Mouse (Mus musculus) neural tube, embryonic 14.5 days (tissue): ENCODE data around the gene Pcolce2. TPM values are rescaled to one million over a fixed set of nuclear protein-coding genes. Genes with fewer than 3 reads are reported as not detected.
"Not testable (repeated sequence)": the region's sequence is repeated elsewhere in the genome, so short reads cannot be mapped to it uniquely, and the experiment has no call there.

ENCODE experiments used
- ATAC-seq: fragments of 200-750 bp; cut with Nextera tagmentation; 2 replicates; pipeline ENCODE4 v1.8.0; 2017; ENCODE audit warnings: low read depth, mild to moderate bottlenecking, moderate TSS enrichment, moderate library complexity
- H3K27ac ChIP-seq: fragments of 300-500 bp; sonication (generic); 2 replicates; pipeline ENCODE4 v1.5.1; 2014; ENCODE audit warnings: low read depth, mild to moderate bottlenecking, control low read depth, low read length, moderate library complexity, mixed read lengths
- H3K27me3 ChIP-seq: fragments of 300-500 bp; sonication (generic); 2 replicates; pipeline ENCODE4 v1.6.1; 2014; ENCODE audit warnings: low read length; ENCODE audit not compliant: control insufficient read depth, insufficient read depth
- H3K36me3 ChIP-seq: fragments of 300-500 bp; sonication (generic); 2 replicates; pipeline ENCODE4 v1.6.1; 2014; ENCODE audit warnings: low read length, mixed read lengths; ENCODE audit not compliant: control insufficient read depth, insufficient read depth
- H3K4me1 ChIP-seq: fragments of 300-500 bp; sonication (generic); 2 replicates; pipeline ENCODE4 v1.6.1; 2014; ENCODE audit warnings: low read length; ENCODE audit not compliant: control insufficient read depth, insufficient read depth
- H3K4me2 ChIP-seq: fragments of 300-500 bp; sonication (generic); 2 replicates; pipeline ENCODE4 v1.6.1; 2014; ENCODE audit warnings: mild to moderate bottlenecking, low read depth, low read length, control low read depth
- H3K4me3 ChIP-seq: fragments of 300-500 bp; sonication (generic); 2 replicates; pipeline ENCODE4 v1.5.1; 2014; ENCODE audit warnings: low read depth, low read length, control low read depth, mixed read lengths
- H3K9ac ChIP-seq: fragments of 300-500 bp; sonication (generic); replicated peaks from 2 replicates; pipeline ENCODE4 v1.6.1; 2014; ENCODE audit warnings: low read depth, mild to moderate bottlenecking, control low read depth, low read length, mixed read lengths
- H3K9me3 ChIP-seq: fragments of 300-500 bp; sonication (generic); 2 replicates; pipeline ENCODE4 v1.6.1; 2016; ENCODE audit warnings: low read length; ENCODE audit not compliant: control insufficient read depth
- WGBS: fragments of 180-500 bp; shearing (Covaris S2); extraction: QIAGEN DNeasy Blood & Tissue Kit; methylation state at CpG from one replicate; pipeline ENCODE4 v1.1.7; 2014; 5-methylcytosine and 5-hydroxymethylcytosine counted together
- polyA plus RNA-seq: library from polyadenylated mRNA; unstranded; fragments of >200 nt; fragmentation: Nextera tagmentation; extraction: Ambion mirVana; gene quantifications from 2 replicates; pipeline ENCODE4 v1.2.1, GENCODE M21; 2014

Gene Pcolce2
- polyA plus RNA-seq, 1 experiment from 2014 or later, result 1.7 TPM

GRCm38 (mm10) chr9:95607196-95607595 is 30.2 kb upstream of the Pcolce2 start:
- Histone ChIP-seq H3K27me3 (no peaks in the 10 kb centered on the region), H3K4me1 (no peaks in the 10 kb centered on the region), H3K36me3 (no peaks in the 10 kb centered on the region), H3K9me3 (no peaks in the 10 kb centered on the region), H3K4me3 (no peak overlapping the region), H3K27ac (no peak overlapping the region), H3K9ac (no peak overlapping the region), H3K4me2 (no peak overlapping the region)
- WGBS, result 64% methylated on average over 5 of the region's 5 CpGs
- no peak for ATAC-seq

DNA sequence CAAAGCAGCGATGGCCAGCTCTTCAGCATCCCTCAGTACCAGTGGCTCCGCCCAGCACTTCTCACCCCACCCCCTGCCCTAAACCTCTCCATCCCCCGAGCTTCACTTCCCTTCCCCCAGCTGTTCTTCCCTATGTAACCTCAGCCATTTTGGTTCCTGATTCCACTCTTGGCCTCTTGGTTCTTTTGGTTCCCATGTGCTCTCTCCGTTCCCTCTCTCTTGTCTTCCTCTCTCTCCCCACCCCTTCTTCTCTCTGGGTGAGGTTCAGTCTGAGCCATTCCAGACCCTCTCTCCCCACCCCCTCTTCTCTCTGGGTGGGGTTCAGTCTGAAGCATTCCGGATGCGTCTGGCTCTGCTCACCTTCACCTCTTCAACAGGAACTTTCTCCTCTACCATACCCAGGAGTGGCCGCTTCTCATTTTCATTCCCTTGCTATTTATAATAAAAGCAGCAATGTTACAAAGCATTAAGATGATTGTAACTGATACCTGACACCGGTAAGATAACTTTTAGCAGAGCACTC is 25.1 kb upstream of the Pcolce2 start:
- Histone ChIP-seq H3K4me2 (no peak overlapping the region), H3K36me3 (no peaks in the 10 kb centered on the region), H3K9me3 (no peaks in the 10 kb centered on the region), H3K9ac (no peak overlapping the region), H3K4me3 (no peak overlapping the region), H3K27me3 (no peaks in the 10 kb centered on the region), H3K27ac (no peak overlapping the region), H3K4me1 (no peaks in the 10 kb centered on the region)
- ATAC-seq, result no peak
- 86% methylated on average over 8 of the region's 8 CpGs for WGBS

DNA sequence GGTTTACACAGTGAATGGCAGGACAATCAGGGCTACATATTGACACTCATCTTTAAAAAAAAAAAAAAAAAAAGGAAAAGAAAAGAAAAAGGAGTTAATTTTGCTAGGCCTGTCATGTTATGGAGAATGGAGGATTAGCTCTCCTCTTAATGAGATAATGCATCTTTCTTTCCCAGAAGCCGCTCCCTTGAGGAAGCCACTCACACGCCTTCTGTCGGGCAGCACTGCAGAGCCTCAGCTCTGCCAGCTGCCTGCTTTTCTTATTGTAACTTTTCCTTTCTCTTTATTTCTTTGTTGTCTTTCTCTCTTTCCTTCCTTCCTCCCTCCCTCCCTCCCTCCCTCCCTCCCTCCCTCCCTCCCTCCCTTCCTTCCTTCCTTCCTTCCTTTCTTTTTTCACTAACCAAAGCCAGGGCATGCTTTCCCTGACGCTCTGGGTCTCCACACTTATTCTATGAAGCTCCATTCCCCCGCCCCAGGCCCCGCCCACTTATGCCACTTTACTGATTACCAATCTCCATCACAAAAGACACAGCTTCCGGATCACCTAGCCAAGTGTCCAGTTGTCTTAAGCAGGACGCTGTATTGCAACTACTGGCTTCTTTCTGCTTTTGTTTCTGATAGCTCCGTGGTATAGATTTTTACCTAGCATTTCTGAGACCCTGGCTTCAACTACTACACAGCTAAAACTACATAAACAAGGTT is 23.8 kb upstream of the Pcolce2 start:
- WGBS, result 12% methylated on average over 9 of the region's 9 CpGs
- Histone ChIP-seq H3K9me3 (no peaks in the 10 kb centered on the region), H3K27ac (no peak overlapping the region), H3K9ac (no peak overlapping the region), H3K4me2 (peak overlapping the region; percentile 29; the same call in 1 of the 2 replicates), H3K4me1 (no peaks in the 10 kb centered on the region), H3K4me3 (no peak overlapping the region), H3K36me3 (no peaks in the 10 kb centered on the region), H3K27me3 (no peaks in the 10 kb centered on the region)
- 0 out of 2 replicates have a peak, but pooled peaks have one; percentile 46 for ATAC-seq

DNA sequence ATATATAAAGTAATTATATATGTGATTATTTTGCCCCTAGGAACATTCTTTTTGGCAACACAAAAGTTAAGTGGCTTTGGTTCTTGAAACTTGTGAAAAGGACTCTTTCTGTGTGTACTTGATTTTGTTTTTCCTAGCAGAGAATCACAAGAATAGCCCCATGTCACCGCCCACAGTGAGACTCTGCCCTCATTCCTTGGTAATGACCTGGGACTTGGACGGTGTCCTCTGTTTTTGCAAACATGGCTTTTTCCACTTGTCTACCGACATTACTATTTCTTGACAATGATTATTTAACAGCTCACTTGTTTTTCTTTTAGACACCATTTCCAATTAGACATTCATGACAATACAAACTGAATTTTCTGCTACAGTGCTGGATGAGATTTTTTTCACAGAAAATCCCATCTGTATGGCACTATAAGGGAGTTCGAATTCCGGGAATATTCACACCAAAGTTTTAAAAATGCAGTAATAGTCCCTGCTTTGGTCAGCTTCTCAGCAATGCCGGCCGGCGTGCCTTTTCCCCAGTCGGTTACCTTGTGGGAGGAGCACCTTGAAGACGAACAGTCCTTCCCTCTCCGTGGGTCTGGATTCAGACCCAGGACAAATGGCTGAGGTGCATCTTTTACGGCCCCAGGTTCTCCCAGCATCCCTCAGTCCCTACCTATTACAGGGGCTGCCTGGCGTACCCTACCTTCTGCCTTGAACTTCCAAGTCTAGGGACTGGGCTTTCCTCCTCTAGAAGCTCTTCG is 22.4 kb upstream of the Pcolce2 start:
- Histone ChIP-seq H3K27me3 (no peaks in the 10 kb centered on the region), H3K4me2 (no peak overlapping the region), H3K4me3 (no peak overlapping the region), H3K4me1 (no peaks in the 10 kb centered on the region), H3K27ac (no peak overlapping the region), H3K9me3 (no peaks in the 10 kb centered on the region), H3K9ac (no peak overlapping the region), H3K36me3 (no peaks in the 10 kb centered on the region)
- no peak for ATAC-seq
- 77% methylated on average over 14 of the region's 14 CpGs for WGBS

DNA sequence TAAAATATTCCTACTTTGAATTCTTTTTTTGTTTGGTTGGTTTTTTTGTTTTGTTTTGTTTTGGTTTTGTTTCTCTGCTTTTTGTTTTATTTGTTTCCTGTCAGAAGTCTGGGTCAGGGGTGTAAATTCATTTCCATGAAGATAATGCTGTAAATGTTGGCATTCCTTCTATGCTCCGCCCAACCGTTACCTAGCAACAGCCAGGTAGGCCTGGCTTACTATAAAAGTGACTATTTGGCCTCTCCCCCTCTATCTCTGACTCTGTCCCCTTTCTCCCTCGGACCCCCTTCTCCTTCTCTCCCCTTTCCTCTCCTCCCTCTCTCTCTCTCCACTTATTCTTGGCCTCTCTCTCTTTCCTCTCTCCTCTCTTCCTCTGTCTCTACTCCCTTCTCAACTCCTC is 21.4 kb upstream of the Pcolce2 start:
- WGBS, result 74% methylated on average over 3 of the region's 3 CpGs
- Histone ChIP-seq H3K27me3 (no peaks in the 10 kb centered on the region), H3K27ac (no peak overlapping the region), H3K9ac (no peak overlapping the region), H3K36me3 (no peaks in the 10 kb centered on the region), H3K9me3 (no peaks in the 10 kb centered on the region), H3K4me2 (no peak overlapping the region), H3K4me3 (no peak overlapping the region), H3K4me1 (no peaks in the 10 kb centered on the region)
- no peak for ATAC-seq

GRCm38 (mm10) chr9:95618572-95618971 is 18.8 kb upstream of the Pcolce2 start:
- 79% methylated on average over 1 of the region's 1 CpGs for WGBS
- no peak overlapping the region for H3K9ac ChIP-seq
- no peak overlapping the region for H3K27ac ChIP-seq
- H3K4me1 ChIP-seq, result no peaks in the 10 kb centered on the region
- no peak overlapping the region for H3K4me2 ChIP-seq
- H3K27me3 ChIP-seq, result no peaks in the 10 kb centered on the region
- no peaks in the 10 kb centered on the region for H3K9me3 ChIP-seq
- ATAC-seq, result no peak
- no peaks in the 10 kb centered on the region for H3K36me3 ChIP-seq
- no peak overlapping the region for H3K4me3 ChIP-seq

DNA sequence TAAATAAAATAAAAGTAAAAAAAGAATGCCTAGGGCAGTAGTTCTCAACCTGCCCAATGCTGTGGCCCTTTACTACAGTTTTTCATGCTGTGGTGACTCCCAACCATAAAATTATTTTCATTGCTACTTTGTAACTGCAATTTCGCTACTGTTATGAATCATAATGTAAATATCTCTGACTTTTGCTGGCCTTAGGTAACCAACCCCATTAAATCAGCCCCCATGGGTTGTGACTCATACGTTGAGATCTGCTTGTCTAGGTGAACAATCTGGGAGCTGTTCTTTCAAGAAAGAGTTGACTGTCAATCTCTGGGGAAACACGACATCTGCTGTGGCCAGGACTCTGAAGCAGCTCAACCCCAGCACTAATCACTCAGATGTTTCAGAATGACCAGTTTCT is 13.3 kb upstream of the Pcolce2 start:
- 90% methylated on average over 3 of the region's 3 CpGs for WGBS
- no peak overlapping the region for H3K27ac ChIP-seq
- no peak for ATAC-seq
- H3K4me3 ChIP-seq, result no peak overlapping the region
- no peaks in the 10 kb centered on the region for H3K27me3 ChIP-seq
- no peak overlapping the region for H3K4me2 ChIP-seq
- no peaks in the 10 kb centered on the region for H3K9me3 ChIP-seq
- H3K4me1 ChIP-seq, result no peaks in the 10 kb centered on the region
- H3K9ac ChIP-seq, result no peak overlapping the region
- no peaks in the 10 kb centered on the region for H3K36me3 ChIP-seq

GRCm38 (mm10) chr9:95628439-95628948 is 8.9 kb upstream of the Pcolce2 start:
- 83% methylated on average over 6 of the region's 6 CpGs for WGBS
- Histone ChIP-seq H3K4me3 (no peak overlapping the region), H3K27ac (no peak overlapping the region)

GRCm38 (mm10) chr9:95629561-95629960 is 7.8 kb upstream of the Pcolce2 start:
- not testable (repeated sequence) for H3K9ac ChIP-seq, H3K27me3 ChIP-seq, H3K4me1 ChIP-seq, H3K36me3 ChIP-seq, H3K4me3 ChIP-seq, H3K27ac ChIP-seq, ATAC-seq, H3K4me2 ChIP-seq, H3K9me3 ChIP-seq
- 87% methylated on average over 2 of the region's 2 CpGs for WGBS

More at GRCm38 (mm10) chr9:95628439-95628948, 8.9 kb upstream of the Pcolce2 start:
- H3K4me2 ChIP-seq, result no peak overlapping the region
- no peaks in the 10 kb centered on the region for H3K4me1 ChIP-seq
- no peak overlapping the region for H3K9ac ChIP-seq
- H3K9me3 ChIP-seq, result no peaks in the 10 kb centered on the region
- no peaks in the 10 kb centered on the region for H3K27me3 ChIP-seq
- no peak for ATAC-seq
- no peaks in the 10 kb centered on the region for H3K36me3 ChIP-seq
